Mouse (Mus musculus) urinary bladder, postnatal 10 days (tissue): Measurements from ENCODE around the gene Nmrk1.

ENCODE experiments used
- DNase-seq: peaks from one replicate; pipeline ENCODE4 v3.0.0; 2022; ENCODE audit warnings: low spot score

The Nmrk1 gene

DNA sequence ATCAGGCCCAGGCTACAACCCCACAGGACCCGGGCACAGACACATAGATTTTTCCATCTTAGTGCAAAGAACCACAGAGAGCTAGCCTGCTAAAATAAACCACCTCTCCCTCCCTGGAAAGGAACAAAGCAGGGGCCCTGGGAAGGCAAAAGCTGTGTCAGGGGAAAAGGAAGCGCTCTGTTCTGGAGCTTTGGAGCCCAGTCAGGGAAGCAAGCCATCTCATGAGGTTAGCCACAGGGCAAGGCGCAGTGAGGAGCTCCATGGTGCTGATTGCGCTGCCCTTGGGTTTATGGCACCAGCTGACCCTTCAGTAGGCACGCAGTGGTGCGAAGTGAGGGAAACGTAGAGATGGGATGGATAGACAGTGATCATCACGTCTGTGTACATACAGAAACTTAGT is 22.6 kb downstream of the Nmrk1 start:
- DNase-seq, result no peak

DNA sequence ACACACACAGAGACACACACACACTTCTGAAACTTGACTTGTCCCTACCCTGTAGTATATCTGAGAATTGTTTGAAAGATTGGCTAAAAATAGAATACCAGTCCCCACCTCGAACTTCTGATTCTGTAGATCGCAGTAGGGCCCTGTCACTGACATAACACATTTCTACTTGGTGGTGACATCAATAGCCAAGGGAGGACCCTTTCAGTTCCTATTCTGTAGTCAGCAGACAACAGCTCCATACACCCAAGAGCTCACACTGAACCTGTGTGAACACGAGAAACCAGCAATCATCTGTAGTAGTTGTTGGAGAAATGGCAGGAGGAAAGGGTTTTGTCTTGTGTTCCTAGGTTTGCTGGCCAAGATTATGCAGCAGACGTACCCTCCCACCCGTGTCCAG is 23.2 kb downstream of the Nmrk1 start:
- DNase-seq, result no peak

- no peak for DNase-seq
Measured at GRCm38 (mm10) chr19:18655999-18656398, 24.2 kb downstream of the Nmrk1 start.

GRCm38 (mm10) chr19:18658473-18658872 is 26.7 kb downstream of the Nmrk1 start:
- DNase-seq, result no peak

DNA sequence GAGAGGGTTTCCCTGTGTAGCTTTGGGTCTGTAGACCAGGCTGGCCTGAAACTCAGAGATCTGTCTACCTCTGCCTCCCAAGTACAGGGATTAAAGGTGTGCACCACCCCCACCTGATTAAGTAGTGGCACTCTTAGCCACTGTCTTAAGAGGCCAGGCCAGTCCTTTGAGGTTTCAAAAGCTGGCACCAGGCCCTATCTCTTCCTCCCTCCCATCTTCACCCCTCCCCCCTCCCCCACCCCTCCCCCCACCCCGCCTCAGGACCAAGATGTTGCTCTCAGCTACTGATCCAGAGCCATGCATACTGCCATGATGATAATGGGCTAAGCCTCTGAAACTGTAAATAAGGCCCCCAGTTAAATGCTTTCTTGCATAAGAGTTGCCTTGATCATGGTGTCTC is 27.6 kb downstream of the Nmrk1 start:
- DNase-seq, result no peak

DNA sequence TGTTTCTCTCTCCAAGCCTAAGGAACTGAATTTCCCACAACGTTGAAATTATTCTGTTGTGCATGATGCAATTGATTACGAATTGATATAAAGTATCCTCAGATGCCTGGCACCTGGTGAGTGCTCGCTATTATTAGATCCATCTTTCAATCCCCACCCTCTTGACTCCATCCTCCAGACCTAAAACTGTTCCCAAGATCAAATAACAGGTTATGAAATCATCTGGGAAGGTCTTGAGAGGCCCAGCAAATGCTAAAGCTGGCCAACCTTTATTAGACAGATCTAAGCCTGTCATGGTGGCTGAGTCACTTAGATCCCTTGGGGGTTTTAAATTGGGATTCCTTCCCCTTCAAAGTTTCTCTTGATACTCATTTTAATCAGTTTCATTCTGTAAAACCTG is 28.7 kb downstream of the Nmrk1 start:
- DNase-seq, result no peak

GRCm38 (mm10) chr19:18661683-18662082 is 29.9 kb downstream of the Nmrk1 start:
- no peak for DNase-seq

- no peak for DNase-seq
Measured at GRCm38 (mm10) chr19:18663904-18664303, 32.2 kb downstream of the Nmrk1 start.

DNA sequence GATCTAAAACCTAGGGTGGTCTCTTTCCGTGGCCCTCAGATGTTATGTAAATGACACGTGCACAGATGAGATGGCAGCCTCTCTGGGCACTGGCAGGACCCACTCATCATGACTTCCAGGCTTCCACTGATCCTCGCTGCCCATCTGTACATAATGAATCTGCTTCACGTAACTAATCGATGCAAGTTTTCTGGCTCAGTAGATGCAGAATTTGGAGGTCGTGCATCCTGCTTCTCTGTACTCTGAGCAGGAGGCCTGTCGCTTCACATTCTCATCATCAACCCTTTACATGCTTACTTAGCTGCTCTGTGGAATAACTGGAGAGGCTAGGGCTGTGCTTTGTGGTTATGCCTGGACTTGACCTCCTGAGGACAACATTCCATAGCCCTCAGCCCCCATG is 35.2 kb downstream of the Nmrk1 start:
- no peak for DNase-seq

DNA sequence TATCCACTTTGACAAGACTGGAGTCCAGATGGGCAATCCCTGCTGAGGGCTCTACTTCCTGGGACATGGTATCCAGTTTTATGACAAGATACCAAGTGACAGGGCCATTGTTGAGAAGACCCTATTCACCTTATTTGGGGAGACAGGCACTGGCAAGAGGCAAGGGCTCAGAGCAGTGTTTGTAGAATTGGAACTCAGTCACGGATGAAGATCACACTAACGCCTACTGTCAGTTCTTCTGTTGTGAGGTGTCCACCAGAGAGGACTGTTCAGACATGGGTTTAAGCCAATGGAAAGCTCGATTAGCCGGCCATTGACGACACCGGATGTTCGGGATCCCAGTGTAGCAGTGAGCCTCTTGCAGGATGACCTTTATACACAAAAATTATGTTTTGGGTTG is 37.8 kb downstream of the Nmrk1 start:
- DNase-seq, result no peak

DNA sequence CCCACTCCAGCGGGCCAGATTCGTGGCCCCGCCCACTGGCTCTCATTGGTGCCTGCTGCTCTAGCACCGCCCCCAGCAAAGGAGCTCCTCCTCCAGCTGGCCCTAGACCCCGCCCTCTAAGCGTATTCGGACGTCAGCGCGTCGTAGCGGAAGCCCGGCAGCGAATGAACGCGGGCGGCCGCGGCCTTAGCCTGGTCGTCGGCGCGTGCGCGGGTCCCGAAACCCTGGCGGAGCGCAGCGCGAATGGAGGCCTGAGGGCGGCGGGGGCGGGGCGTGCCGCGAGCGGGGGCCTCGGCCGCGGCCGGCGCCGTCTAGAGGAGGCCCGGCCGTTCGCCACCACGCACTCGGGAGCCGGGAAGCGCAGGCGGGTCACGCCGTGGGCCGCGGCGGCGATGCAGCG is 38.9 kb downstream of the Nmrk1 start, which contains the start of gene Carnmt1:
Carnmt1 (plus strand) TSS at position 157 of the 400 bp plus-strand sequence.
- DNase-seq, result peak; percentile 92

DNA sequence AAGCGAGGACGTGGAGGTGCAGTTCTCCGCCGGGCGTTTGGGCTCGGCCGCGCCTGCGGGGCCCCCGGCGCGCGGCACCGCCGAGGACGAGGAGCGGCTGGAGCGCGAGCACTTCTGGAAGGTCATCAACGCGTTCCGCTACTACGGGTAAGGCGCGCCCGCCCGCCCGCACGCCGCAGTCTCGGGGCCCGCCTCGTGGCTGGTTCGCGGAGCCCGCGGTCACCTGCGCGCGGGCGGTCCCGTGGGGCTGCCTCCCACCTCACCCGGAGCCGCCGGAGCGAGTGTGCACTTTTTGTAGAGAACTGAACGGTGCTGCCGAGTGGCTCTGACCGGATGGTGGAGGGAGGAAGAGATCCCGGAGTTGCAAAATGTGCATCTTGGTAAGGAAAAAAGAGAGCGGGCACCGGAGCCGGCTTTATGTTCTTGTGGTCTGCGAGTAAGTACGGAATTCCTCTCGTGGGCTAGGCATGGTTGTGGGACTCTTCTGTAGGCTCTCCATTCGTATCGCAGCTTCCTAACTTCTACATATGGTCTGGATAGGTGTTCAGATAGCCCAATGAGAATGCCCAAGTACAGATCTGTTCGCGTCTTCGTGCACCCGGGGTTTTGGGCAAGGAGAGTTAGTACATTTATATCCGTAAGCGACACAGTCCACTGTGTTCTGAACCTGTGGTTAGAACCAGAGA is 39.4 kb downstream of the Nmrk1 start:
- DNase-seq, result no peak

DNA sequence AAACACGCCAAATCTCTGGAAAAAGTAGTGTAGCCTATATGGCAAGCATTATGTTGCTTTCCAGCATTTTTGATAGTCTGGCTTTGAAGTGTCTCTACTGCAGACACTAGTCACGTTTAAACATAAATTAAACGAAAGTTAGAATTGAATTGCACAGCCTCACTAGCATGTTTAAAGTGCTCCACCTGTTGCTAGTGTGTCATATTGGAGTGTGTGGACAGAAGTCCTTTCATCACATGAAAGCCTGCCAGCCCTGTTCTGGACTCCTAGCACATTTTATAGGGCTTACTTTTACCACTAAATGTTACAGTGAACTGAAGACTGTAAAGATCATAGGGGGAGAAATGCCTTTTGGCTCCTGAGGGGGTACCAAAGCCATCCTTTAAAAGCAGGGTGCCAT is 40.7 kb downstream of the Nmrk1 start:
- no peak for DNase-seq

DNA sequence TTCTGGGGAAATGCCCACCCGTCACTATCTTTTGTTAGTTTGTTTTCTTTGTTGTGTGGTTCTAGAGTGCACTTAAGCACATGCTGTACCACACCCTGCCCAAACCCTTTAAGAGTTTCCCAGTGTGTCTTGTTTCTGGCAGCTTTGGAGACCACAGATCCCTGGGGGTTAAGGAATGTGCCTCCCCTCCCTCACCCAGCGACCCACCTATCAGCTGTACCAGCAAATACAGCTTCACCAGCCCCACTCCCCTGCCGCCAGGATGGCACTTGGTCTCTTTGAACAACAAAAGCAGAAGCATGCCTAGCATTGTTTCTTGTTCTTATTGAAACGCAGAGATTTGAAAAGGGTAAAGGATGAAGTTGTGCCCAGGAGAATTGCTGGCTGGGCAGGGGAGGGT is 41.4 kb downstream of the Nmrk1 start:
- DNase-seq, result no peak

- no peak for DNase-seq
Measured at GRCm38 (mm10) chr19:18682142-18682541, 50.4 kb downstream of the Nmrk1 start.

GRCm38 (mm10) chr19:18687556-18687955 is 55.8 kb downstream of the Nmrk1 start:
- DNase-seq, result no peak

DNA sequence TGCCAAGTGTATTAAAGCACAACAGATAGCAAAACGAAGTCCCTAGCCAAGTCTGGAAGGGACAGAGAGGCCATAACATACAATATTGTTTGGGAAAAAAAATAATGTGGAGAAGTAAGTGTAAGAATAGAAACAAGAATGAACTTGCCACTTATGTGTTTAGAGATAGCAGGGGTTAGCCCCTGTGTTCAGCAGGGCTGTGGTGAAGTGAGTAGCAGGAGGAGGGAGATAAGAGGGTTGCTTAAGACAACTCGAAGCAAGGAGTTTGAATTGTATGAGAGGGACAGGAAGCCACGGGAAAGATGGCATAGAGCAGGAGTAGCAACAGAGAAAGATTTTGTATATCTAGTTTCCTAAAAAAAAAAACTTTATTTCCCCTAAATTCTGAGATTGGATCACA is 60.4 kb downstream of the Nmrk1 start:
- no peak for DNase-seq

DNA sequence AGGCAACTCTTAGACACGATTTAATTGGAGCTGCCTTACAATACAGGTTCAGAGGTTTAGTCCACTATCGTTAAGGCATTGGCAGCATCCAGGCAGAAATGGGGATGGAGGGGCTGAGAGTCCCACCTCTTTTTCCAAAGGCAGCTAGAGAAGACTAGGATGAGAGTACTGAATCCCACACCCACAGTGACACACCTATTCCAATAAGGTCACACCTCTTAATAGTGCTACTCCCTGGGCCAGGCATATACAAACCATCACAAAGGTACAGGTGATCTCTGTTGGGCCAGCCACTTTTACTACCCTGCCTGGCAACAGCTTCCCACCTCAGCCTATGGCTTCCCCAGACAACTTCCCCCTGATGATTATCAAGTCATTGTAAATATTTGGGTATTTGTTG is 61.0 kb downstream of the Nmrk1 start:
- no peak for DNase-seq

DNA sequence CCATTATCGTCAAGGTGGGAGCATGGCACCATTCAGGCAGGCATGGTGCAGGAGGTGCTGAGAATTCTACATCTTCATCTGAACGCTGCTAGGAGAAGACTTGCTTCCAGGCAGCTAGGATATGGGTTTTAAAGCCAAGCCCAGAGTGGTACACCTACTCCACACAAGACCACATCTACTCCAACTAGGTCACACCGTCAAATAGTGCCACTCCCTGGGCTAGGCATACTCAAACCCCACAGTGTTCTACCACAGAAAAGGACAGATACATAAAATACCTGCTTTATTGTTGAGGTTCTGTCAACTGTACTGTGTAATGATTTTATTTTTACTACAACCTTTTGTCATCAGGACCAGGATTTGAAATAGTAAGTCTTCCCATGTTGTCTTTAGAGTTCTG is 63.4 kb downstream of the Nmrk1 start:
- no peak for DNase-seq

- DNase-seq, result no peak
Measured at GRCm38 (mm10) chr19:18695552-18695951, 63.8 kb downstream of the Nmrk1 start.
